Mouse (Mus musculus) thymus, adult 2 months (tissue): ENCODE measurements around the gene Elovl1.

ENCODE experiments used
- CTCF ChIP-seq: fragments of 200-500 bp; IDR thresholded peaks from 2 replicates; pipeline ENCODE4 v1.5.1; 2012; ENCODE audit warnings: mild to moderate bottlenecking, control low read depth, low read length, moderate library complexity, borderline replicate concordance; ENCODE audit not compliant: control insufficient read depth, poor library complexity, insufficient read depth; ENCODE audit errors: extremely low read depth
- POLR2A ChIP-seq: fragments of 200-500 bp; IDR thresholded peaks from 2 replicates; pipeline ENCODE4 v1.6.1; 2012; ENCODE audit warnings: mild to moderate bottlenecking, low read length, control low read depth, moderate library complexity; ENCODE audit not compliant: control insufficient read depth, poor library complexity, insufficient read depth; ENCODE audit errors: extremely low read depth

- TF ChIP-seq POLR2A = no peak
- TF ChIP-seq CTCF = no peak
These were observed 31.5 kb upstream of the Elovl1 start for GRCm38 (mm10) chr4:118396433-118396832.
